Mouse (Mus musculus): ENCODE measurements around the gene Itga9. TPM values are rescaled to one million over a fixed set of nuclear protein-coding genes. Genes with fewer than 3 reads are reported as not detected.

The Itga9 gene
- polyA plus RNA-seq, 1 experiment from 2014 or later, result 6.3 TPM

- ATAC-seq (ENCODE audit: low FRiP score), result no peak
Measured at GRCm38 (mm10) chr9:118713515-118713914, 107.0 kb downstream of the Itga9 start.

GRCm38 (mm10) chr9:118714536-118714935 is 108.0 kb downstream of the Itga9 start:
- no peaks in the 10 kb centered on the region for H3K36me3 ChIP-seq (ENCODE audit: control insufficient read depth, insufficient read depth, low read length)
- H3K4me3 ChIP-seq (ENCODE audit: low read depth, low read length), result no peak overlapping the region
- no peak for ATAC-seq (ENCODE audit: low FRiP score)
- WGBS, result 88% methylated on average over 5 of the region's 5 CpGs
- no peak overlapping the region for H3K27ac ChIP-seq (ENCODE audit: low read depth, low read length)
- H3K9ac ChIP-seq (ENCODE audit: low read depth, low read length), result no peak overlapping the region
- DNase-seq (ENCODE audit: low spot score), result no peak
- H3K4me2 ChIP-seq (replicated peaks; ENCODE audit: low read depth, low read length), result no peak overlapping the region
- no peaks in the 10 kb centered on the region for H3K27me3 ChIP-seq (ENCODE audit: control insufficient read depth, insufficient read depth, low read length)
- no peaks in the 10 kb centered on the region for H3K4me1 ChIP-seq (replicated peaks; ENCODE audit: control insufficient read depth, insufficient read depth, low read length)
- no peaks in the 10 kb centered on the region for H3K9me3 ChIP-seq (ENCODE audit: control insufficient read depth, low read length)

More at GRCm38 (mm10) chr9:118713515-118713914, 107.0 kb downstream of the Itga9 start:
- no peak overlapping the region for H3K4me3 ChIP-seq (ENCODE audit: low read depth, low read length)
- no peak overlapping the region for H3K27ac ChIP-seq (ENCODE audit: low read depth, low read length)
- no peak overlapping the region for H3K9ac ChIP-seq (ENCODE audit: low read depth, low read length)
- no peaks in the 10 kb centered on the region for H3K4me1 ChIP-seq (replicated peaks; ENCODE audit: control insufficient read depth, insufficient read depth, low read length)
- WGBS, result 91% methylated on average over 8 of the region's 8 CpGs
- H3K9me3 ChIP-seq (ENCODE audit: control insufficient read depth, low read length), result no peaks in the 10 kb centered on the region
- DNase-seq (ENCODE audit: low spot score), result no peak
- H3K4me2 ChIP-seq (replicated peaks; ENCODE audit: low read depth, low read length), result no peak overlapping the region
- H3K36me3 ChIP-seq (ENCODE audit: control insufficient read depth, insufficient read depth, low read length), result no peaks in the 10 kb centered on the region
- no peaks in the 10 kb centered on the region for H3K27me3 ChIP-seq (ENCODE audit: control insufficient read depth, insufficient read depth, low read length)

- WGBS, result 84% methylated on average over 9 of the region's 9 CpGs
- no peak for DNase-seq (ENCODE audit: low spot score)
Measured at GRCm38 (mm10) chr9:118715971-118716628, 109.6 kb downstream of the Itga9 start.

GRCm38 (mm10) chr9:118717436-118717835 is 110.9 kb downstream of the Itga9 start:
- Histone ChIP-seq H3K27me3 (ENCODE audit: control insufficient read depth, insufficient read depth, low read length) (no peaks in the 10 kb centered on the region), H3K27ac (ENCODE audit: low read depth, low read length) (no peak overlapping the region), H3K4me3 (ENCODE audit: low read depth, low read length) (no peak overlapping the region), H3K4me1 (replicated peaks; ENCODE audit: control insufficient read depth, insufficient read depth, low read length) (no peaks in the 10 kb centered on the region), H3K36me3 (ENCODE audit: control insufficient read depth, insufficient read depth, low read length) (no peaks in the 10 kb centered on the region), H3K4me2 (replicated peaks; ENCODE audit: low read depth, low read length) (no peak overlapping the region), H3K9ac (ENCODE audit: low read depth, low read length) (no peak overlapping the region), H3K9me3 (ENCODE audit: control insufficient read depth, low read length) (no peaks in the 10 kb centered on the region)
- DNase-seq (ENCODE audit: low spot score), result no peak
- WGBS, result 81% methylated on average over 3 of the region's 3 CpGs
- no peak for ATAC-seq (ENCODE audit: low FRiP score)

More at GRCm38 (mm10) chr9:118715971-118716628, 109.6 kb downstream of the Itga9 start:
- Histone ChIP-seq H3K4me1 (replicated peaks; ENCODE audit: control insufficient read depth, insufficient read depth, low read length) (no peaks in the 10 kb centered on the region), H3K9ac (ENCODE audit: low read depth, low read length) (no peak overlapping the region), H3K4me3 (ENCODE audit: low read depth, low read length) (no peak overlapping the region), H3K36me3 (ENCODE audit: control insufficient read depth, insufficient read depth, low read length) (no peaks in the 10 kb centered on the region), H3K9me3 (ENCODE audit: control insufficient read depth, low read length) (no peaks in the 10 kb centered on the region), H3K27ac (ENCODE audit: low read depth, low read length) (no peak overlapping the region), H3K27me3 (ENCODE audit: control insufficient read depth, insufficient read depth, low read length) (no peaks in the 10 kb centered on the region), H3K4me2 (replicated peaks; ENCODE audit: low read depth, low read length) (no peak overlapping the region)
- ATAC-seq (ENCODE audit: low FRiP score), result no peak

GRCm38 (mm10) chr9:118718511-118718910 is 112.0 kb downstream of the Itga9 start:
- ATAC-seq (ENCODE audit: low FRiP score), result no peak
- Histone ChIP-seq H3K4me1 (replicated peaks; ENCODE audit: control insufficient read depth, insufficient read depth, low read length) (no peaks in the 10 kb centered on the region), H3K27me3 (ENCODE audit: control insufficient read depth, insufficient read depth, low read length) (no peaks in the 10 kb centered on the region), H3K9ac (ENCODE audit: low read depth, low read length) (no peak overlapping the region), H3K36me3 (ENCODE audit: control insufficient read depth, insufficient read depth, low read length) (no peaks in the 10 kb centered on the region), H3K27ac (ENCODE audit: low read depth, low read length) (no peak overlapping the region), H3K4me3 (ENCODE audit: low read depth, low read length) (no peak overlapping the region), H3K4me2 (replicated peaks; ENCODE audit: low read depth, low read length) (no peak overlapping the region), H3K9me3 (ENCODE audit: control insufficient read depth, low read length) (no peaks in the 10 kb centered on the region)
- DNase-seq (ENCODE audit: low spot score), result no peak
- WGBS, result 99% methylated on average over 2 of the region's 2 CpGs

- Histone ChIP-seq H3K36me3 (ENCODE audit: control insufficient read depth, insufficient read depth, low read length) (no peaks in the 10 kb centered on the region), H3K4me2 (replicated peaks; ENCODE audit: low read depth, low read length) (no peak overlapping the region), H3K27me3 (ENCODE audit: control insufficient read depth, insufficient read depth, low read length) (no peaks in the 10 kb centered on the region), H3K4me1 (replicated peaks; ENCODE audit: control insufficient read depth, insufficient read depth, low read length) (no peaks in the 10 kb centered on the region), H3K9me3 (ENCODE audit: control insufficient read depth, low read length) (no peaks in the 10 kb centered on the region), H3K27ac (ENCODE audit: low read depth, low read length) (no peak overlapping the region), H3K9ac (ENCODE audit: low read depth, low read length) (no peak overlapping the region), H3K4me3 (ENCODE audit: low read depth, low read length) (no peak overlapping the region)
- no peak for DNase-seq (ENCODE audit: low spot score)
- 94% methylated on average over 6 of the region's 6 CpGs for WGBS
- ATAC-seq (ENCODE audit: low FRiP score), result no peak
Measured at GRCm38 (mm10) chr9:118721056-118721455, 114.6 kb downstream of the Itga9 start.

GRCm38 (mm10) chr9:118722789-118723325 is 116.4 kb downstream of the Itga9 start:
- no peaks in the 10 kb centered on the region for H3K27me3 ChIP-seq (ENCODE audit: control insufficient read depth, insufficient read depth, low read length)
- H3K9me3 ChIP-seq (ENCODE audit: control insufficient read depth, low read length), result no peaks in the 10 kb centered on the region
- H3K36me3 ChIP-seq (ENCODE audit: control insufficient read depth, insufficient read depth, low read length), result no peaks in the 10 kb centered on the region
- no peaks in the 10 kb centered on the region for H3K4me1 ChIP-seq (replicated peaks; ENCODE audit: control insufficient read depth, insufficient read depth, low read length)
- no peak for DNase-seq (ENCODE audit: low spot score)
- no peak for ATAC-seq (ENCODE audit: low FRiP score)
- 90% methylated on average over 2 of the region's 2 CpGs for WGBS
- no peak overlapping the region for H3K9ac ChIP-seq (ENCODE audit: low read depth, low read length)
- no peak overlapping the region for H3K4me2 ChIP-seq (replicated peaks; ENCODE audit: low read depth, low read length)
- H3K4me3 ChIP-seq (ENCODE audit: low read depth, low read length), result no peak overlapping the region
- no peak overlapping the region for H3K27ac ChIP-seq (ENCODE audit: low read depth, low read length)

- WGBS, result 85% methylated on average over 9 of the region's 9 CpGs
- no peaks in the 10 kb centered on the region for H3K4me1 ChIP-seq (replicated peaks; ENCODE audit: control insufficient read depth, insufficient read depth, low read length)
- no peaks in the 10 kb centered on the region for H3K36me3 ChIP-seq (ENCODE audit: control insufficient read depth, insufficient read depth, low read length)
- H3K4me2 ChIP-seq (replicated peaks; ENCODE audit: low read depth, low read length), result no peak overlapping the region
- H3K27ac ChIP-seq (ENCODE audit: low read depth, low read length), result no peak overlapping the region
- H3K9ac ChIP-seq (ENCODE audit: low read depth, low read length), result no peak overlapping the region
- DNase-seq (ENCODE audit: low spot score) (no peak), ATAC-seq (ENCODE audit: low FRiP score) (no peak)
- H3K27me3 ChIP-seq (ENCODE audit: control insufficient read depth, insufficient read depth, low read length), result no peaks in the 10 kb centered on the region
- H3K4me3 ChIP-seq (ENCODE audit: low read depth, low read length), result no peak overlapping the region
- H3K9me3 ChIP-seq (ENCODE audit: control insufficient read depth, low read length), result no peaks in the 10 kb centered on the region
Measured at GRCm38 (mm10) chr9:118725128-118725527, 118.6 kb downstream of the Itga9 start.

- ATAC-seq (ENCODE audit: low FRiP score), result no peak
- H3K27ac ChIP-seq (ENCODE audit: low read depth, low read length), result no peak overlapping the region
- no peak overlapping the region for H3K4me2 ChIP-seq (replicated peaks; ENCODE audit: low read depth, low read length)
- H3K9me3 ChIP-seq (ENCODE audit: control insufficient read depth, low read length), result no peaks in the 10 kb centered on the region
- H3K4me3 ChIP-seq (ENCODE audit: low read depth, low read length), result no peak overlapping the region
- DNase-seq (ENCODE audit: low spot score), result no peak
- H3K27me3 ChIP-seq (ENCODE audit: control insufficient read depth, insufficient read depth, low read length), result no peaks in the 10 kb centered on the region
- H3K36me3 ChIP-seq (ENCODE audit: control insufficient read depth, insufficient read depth, low read length), result no peaks in the 10 kb centered on the region
- no peak overlapping the region for H3K9ac ChIP-seq (ENCODE audit: low read depth, low read length)
- WGBS, result 86% methylated on average over 4 of the region's 4 CpGs
- no peaks in the 10 kb centered on the region for H3K4me1 ChIP-seq (replicated peaks; ENCODE audit: control insufficient read depth, insufficient read depth, low read length)
Measured at GRCm38 (mm10) chr9:118726550-118726949, 120.1 kb downstream of the Itga9 start.

Data from hindbrain, embryonic 11.5 days (tissue).